In the genomic region with DNA sequence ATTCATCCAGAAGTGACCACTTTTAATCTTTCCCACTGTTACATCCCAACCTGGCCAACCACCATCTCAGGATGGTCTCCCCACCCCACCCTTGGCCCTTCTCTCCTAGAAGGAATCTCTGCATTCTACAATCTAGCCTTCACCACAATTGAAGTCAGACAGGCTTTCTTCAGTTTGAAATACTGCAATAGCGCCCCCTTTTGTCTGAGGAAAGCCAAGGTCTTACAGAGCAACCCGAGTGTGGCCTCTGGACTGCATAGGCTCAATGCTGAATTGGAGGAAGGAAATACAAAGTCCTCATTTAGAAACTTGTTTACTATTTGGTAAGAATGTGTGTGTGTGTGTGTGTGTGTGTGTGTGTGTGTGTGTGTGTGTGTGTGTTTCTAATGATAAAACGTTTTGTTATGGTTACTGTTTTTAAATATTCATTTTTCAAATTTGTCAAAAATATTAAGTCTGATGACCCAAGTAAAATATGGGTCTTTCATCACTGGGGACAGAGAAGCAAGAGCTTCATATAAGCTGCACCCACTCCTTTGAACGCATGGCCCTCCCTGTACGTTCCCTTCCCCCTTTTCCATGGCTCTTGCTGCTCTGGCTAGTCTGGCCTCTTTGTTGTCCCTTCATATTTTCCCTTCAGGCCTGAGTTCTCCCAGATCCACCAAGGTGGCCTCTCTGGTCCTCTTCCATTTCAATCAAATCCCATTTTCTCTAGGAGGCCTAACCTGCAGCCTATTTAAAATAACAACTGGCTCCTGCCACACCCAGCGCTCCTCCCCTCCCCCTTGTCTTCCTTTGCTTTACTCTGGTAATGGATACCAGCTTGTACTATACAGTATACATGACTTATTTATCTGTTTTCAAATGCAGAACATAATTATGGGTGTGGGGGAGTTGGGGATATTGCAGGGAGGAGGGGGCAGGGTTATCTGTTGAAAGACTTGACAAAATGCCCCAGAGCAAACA, we compare ENCODE assay signal across 7 mouse cellular contexts.
DNase-seq lines count a peak whose midpoint lies in the region; ATAC-seq and TF ChIP-seq lines count a peak whose summit lies in the region.

No protein-coding gene starts in this region.

- intact Hi-C loops in left cerebral cortex, postnatal 14 days (cut with DNase I): no loop called here

- 0 out of 2 replicates have a peak, but pooled peaks have one; percentile 24 for ATAC-seq in midbrain, embryonic 11.5 days (ENCODE audit: low FRiP score)
- ATAC-seq in activated CD4-positive, CD25-positive, alpha-beta regulatory T cell, adult 4 months: no peak

- no peaks in the 10 kb centered on the region for H3K36me3 ChIP-seq in midbrain, embryonic 11.5 days (ENCODE audit: control insufficient read depth, insufficient read depth, low read length)
- H3K36me3 ChIP-seq in midbrain, embryonic 10.5 days: no peaks in the 10 kb centered on the region
- H3K36me3 ChIP-seq in small intestine, adult 2 months (ENCODE audit: control insufficient read depth, insufficient read depth, low read length): no peaks in the 10 kb centered on the region

- no peaks in the 10 kb centered on the region for H3K4me1 ChIP-seq in midbrain, embryonic 11.5 days (ENCODE audit: control insufficient read depth, insufficient read depth, low read length)
- peaks cover 11% of the 10 kb centered on the region for H3K4me1 ChIP-seq in midbrain, embryonic 10.5 days
- no peaks in the 10 kb centered on the region for H3K4me1 ChIP-seq in small intestine, adult 2 months (ENCODE audit: control insufficient read depth, insufficient read depth, insufficient read length, low read length)

- TF ChIP-seq CTCF in small intestine, adult 2 months (IDR thresholded peaks at IDR 0.05; ENCODE audit: extremely low read depth, insufficient read length, insufficient replicate concordance, low read depth, low read length): peak; percentile 17; the same call in 1 of the 2 replicates

- TF ChIP-seq POLR2A in small intestine, adult 2 months (IDR thresholded peaks at IDR 0.05; ENCODE audit: low read depth, low read length): no peak

- H3K27ac ChIP-seq in midbrain, embryonic 11.5 days (ENCODE audit: low read depth, low read length): no peak overlapping the region
- H3K27ac ChIP-seq in midbrain, embryonic 10.5 days (replicated peaks): no peak overlapping the region
- H3K27ac ChIP-seq in small intestine, adult 2 months (ENCODE audit: insufficient read depth, low read depth, low read length): no peak overlapping the region

- 59% methylated on average over 6 of the region's 6 CpGs for WGBS in midbrain, embryonic 11.5 days
- 58% methylated on average over 6 of the region's 6 CpGs for WGBS in midbrain, embryonic 10.5 days
- 62% methylated on average over 6 of the region's 6 CpGs for WGBS in small intestine, adult 2 months

- no peak overlapping the region for H3K4me3 ChIP-seq in midbrain, embryonic 11.5 days (ENCODE audit: low read depth, low read length)
- no peak overlapping the region for H3K4me3 ChIP-seq in midbrain, embryonic 10.5 days
- no peak overlapping the region for H3K4me3 ChIP-seq in small intestine, adult 2 months (ENCODE audit: low read depth, low read length)

- H3K9ac ChIP-seq in midbrain, embryonic 11.5 days (ENCODE audit: low read length): no peak overlapping the region

- H3K9me3 ChIP-seq in midbrain, embryonic 11.5 days (ENCODE audit: control insufficient read depth, low read length): no peaks in the 10 kb centered on the region
- no peaks in the 10 kb centered on the region; the same call in 1 of the 2 replicates for H3K9me3 ChIP-seq in midbrain, embryonic 10.5 days (replicated peaks)

- no peak for DNase-seq in midbrain, embryonic 11.5 days (ENCODE audit: low spot score, missing footprints)
- no peak for DNase-seq in midbrain, embryonic 10.5 days (ENCODE audit: low spot score)
- peak; percentile 8 for DNase-seq in adrenal gland, adult 8-10 months
- peak; percentile 81 for DNase-seq in embryo, embryonic 10.5 days (ENCODE audit: low spot score)
- peak; percentile 26 to 29 for DNase-seq in left cerebral cortex, postnatal 14 days (ENCODE audit: low spot score in 2 of 2)

- H3K4me2 ChIP-seq in midbrain, embryonic 11.5 days: no peak overlapping the region

- no peaks in the 10 kb centered on the region for H3K27me3 ChIP-seq in midbrain, embryonic 11.5 days (ENCODE audit: control insufficient read depth, insufficient read depth, low read length)
- peaks cover 14% of the 10 kb centered on the region for H3K27me3 ChIP-seq in midbrain, embryonic 10.5 days (ENCODE audit: low read depth, poor library complexity, severe bottlenecking)
- H3K27me3 ChIP-seq in small intestine, adult 2 months (ENCODE audit: control insufficient read depth, insufficient read depth, low read length): no peaks in the 10 kb centered on the region

Comparison
In these comparisons a context has a peak if more than half of its experiments do, and no peak if none do; other contexts are left out.
1. DNase-seq: peak in adrenal gland, adult 8-10 months (single experiment), embryo, embryonic 10.5 days (single experiment) and left cerebral cortex, postnatal 14 days (2 of 2); none in midbrain, embryonic 11.5 days (single experiment) and midbrain, embryonic 10.5 days (single experiment).